Mouse (Mus musculus) kidney, embryonic 15.5 days (tissue): ENCODE measurements around the gene Galnt11. TPM values are rescaled to one million over a fixed set of nuclear protein-coding genes. Genes with fewer than 3 reads are reported as not detected.
"Not testable (repeated sequence)": the region's sequence is repeated elsewhere in the genome, so short reads cannot be mapped to it uniquely, and the experiment has no call there.

Experiments used
- ATAC-seq: fragments of 200-750 bp; cut with Nextera tagmentation; replicated peaks from 2 replicates; pipeline ENCODE4 v1.8.0; 2017; ENCODE audit warnings: moderate TSS enrichment; ENCODE audit not compliant: low FRiP score
- H3K27ac ChIP-seq: fragments of 300-500 bp; sonication (generic); 2 replicates; pipeline ENCODE4 v1.5.1; 2015; ENCODE audit warnings: mild to moderate bottlenecking, inconsistent platforms
- H3K27me3 ChIP-seq: fragments of 300-500 bp; sonication (generic); 2 replicates; pipeline ENCODE4 v1.6.1; 2015; ENCODE audit warnings: inconsistent platforms
- H3K36me3 ChIP-seq: fragments of 300-500 bp; sonication (generic); 2 replicates; pipeline ENCODE4 v1.6.1; 2015; ENCODE audit warnings: inconsistent platforms
- H3K4me1 ChIP-seq: fragments of 300-500 bp; sonication (generic); 2 replicates; pipeline ENCODE4 v1.6.1; 2015; ENCODE audit warnings: inconsistent platforms
- H3K4me2 ChIP-seq: fragments of 300-500 bp; sonication (generic); 2 replicates; pipeline ENCODE4 v1.6.1; 2015; ENCODE audit warnings: moderate library complexity, mild to moderate bottlenecking, inconsistent platforms
- H3K4me3 ChIP-seq: fragments of 300-500 bp; sonication (generic); replicated peaks from 2 replicates; pipeline ENCODE4 v1.5.1; 2015; ENCODE audit warnings: mild to moderate bottlenecking, inconsistent platforms
- H3K9ac ChIP-seq: fragments of 300-500 bp; sonication (generic); 2 replicates; pipeline ENCODE4 v1.6.1; 2015; ENCODE audit warnings: mild to moderate bottlenecking, inconsistent platforms
- H3K9me3 ChIP-seq: fragments of 300-500 bp; sonication (generic); replicated peaks from 2 replicates; pipeline ENCODE4 v1.6.1; 2016; ENCODE audit warnings: inconsistent platforms
- WGBS: fragments of 180-500 bp; shearing (Covaris S2); methylation state at CpG from one replicate; pipeline ENCODE4 v1.1.7; 2015; ENCODE audit warnings: mixed read lengths; 5-methylcytosine and 5-hydroxymethylcytosine counted together
- polyA plus RNA-seq: library from polyadenylated mRNA; unstranded; fragments of >200 nt; fragmentation: Nextera tagmentation; extraction: Ambion mirVana; gene quantifications from 2 replicates; pipeline ENCODE4 v1.2.1, GENCODE M21; 2015

The Galnt11 gene
- polyA plus RNA-seq, 1 experiment from 2014 or later, result 69.8 TPM

GRCm38 (mm10) chr5:25213216-25213615 lies 8.5 kb upstream of the Galnt11 start:
- H3K27me3 ChIP-seq, H3K27ac ChIP-seq, H3K4me2 ChIP-seq, H3K4me3 ChIP-seq, H3K4me1 ChIP-seq, H3K36me3 ChIP-seq, H3K9ac ChIP-seq, H3K9me3 ChIP-seq, ATAC-seq: not testable (repeated sequence)

- Histone ChIP-seq H3K9ac (no peak overlapping the region), H3K4me3 (no peak overlapping the region), H3K27me3 (no peaks in the 10 kb centered on the region), H3K4me2 (no peak overlapping the region), H3K27ac (no peak overlapping the region), H3K4me1 (no peaks in the 10 kb centered on the region), H3K9me3 (no peaks in the 10 kb centered on the region), H3K36me3 (no peaks in the 10 kb centered on the region)
- no peak for ATAC-seq
- WGBS, result 84% methylated on average over 6 of the region's 6 CpGs
Measured at GRCm38 (mm10) chr5:25215006-25215405, 6.7 kb upstream of the Galnt11 start.

GRCm38 (mm10) chr5:25222752-25223702 lies 1.3 kb downstream of the Galnt11 start, which contains the start of gene E130116L18Rik:
E130116L18Rik (minus strand) TSS chr5:25223153.
- peak within 1 kb of the TSS; percentile 83 for H3K9ac ChIP-seq
- no peaks in the 10 kb centered on the region for H3K27me3 ChIP-seq
- peak within 1 kb of the TSS; percentile 75 for H3K4me3 ChIP-seq
- WGBS, result 2% methylated on average over 72 of the region's 72 CpGs
- H3K9me3 ChIP-seq, result no peaks in the 10 kb centered on the region
- H3K27ac ChIP-seq, result peak within 1 kb of the TSS; percentile 95
- peak within 1 kb of the TSS; percentile 69 for H3K4me2 ChIP-seq
- H3K4me1 ChIP-seq, result peaks cover 8% of the 10 kb centered on the region
- peak; percentile 97 for ATAC-seq
- H3K36me3 ChIP-seq, result no peaks in the 10 kb centered on the region

GRCm38 (mm10) chr5:25224377-25224776 lies 2.7 kb downstream of the Galnt11 start:
- H3K4me3 ChIP-seq, H3K9ac ChIP-seq, H3K9me3 ChIP-seq, H3K4me1 ChIP-seq, ATAC-seq, H3K27ac ChIP-seq, H3K36me3 ChIP-seq, H3K27me3 ChIP-seq: not testable (repeated sequence)
- WGBS, result 89% methylated on average over 1 of the region's 1 CpGs
- H3K4me2 ChIP-seq, result peak overlapping the region; percentile 69; the same call in 1 of the 2 replicates

- ATAC-seq, result no peak
- WGBS, result 84% methylated on average over 6 of the region's 6 CpGs
Measured at GRCm38 (mm10) chr5:25243101-25243500, 21.4 kb downstream of the Galnt11 start.

GRCm38 (mm10) chr5:25245806-25246472 lies 24.2 kb downstream of the Galnt11 start:
- Histone ChIP-seq H3K27ac (peak overlapping the region; percentile 52), H3K4me3 (no peak overlapping the region), H3K27me3 (no peaks in the 10 kb centered on the region), H3K9ac (no peak overlapping the region), H3K4me1 (0 out of 2 replicates have a peak, but pooled peaks cover 7% of the 10 kb centered on the region), H3K36me3 (peaks cover 21% of the 10 kb centered on the region), H3K4me2 (no peak overlapping the region), H3K9me3 (no peaks in the 10 kb centered on the region)
- WGBS, result 69% methylated on average over 10 of the region's 10 CpGs
- no peak for ATAC-seq

More at GRCm38 (mm10) chr5:25243101-25243500, 21.4 kb downstream of the Galnt11 start:
- Histone ChIP-seq H3K27me3 (no peaks in the 10 kb centered on the region), H3K4me3 (no peak overlapping the region), H3K9me3 (no peaks in the 10 kb centered on the region), H3K4me2 (no peak overlapping the region), H3K4me1 (0 out of 2 replicates have a peak, but pooled peaks cover 7% of the 10 kb centered on the region), H3K36me3 (peaks cover 9% of the 10 kb centered on the region), H3K9ac (no peak overlapping the region), H3K27ac (no peak overlapping the region)

GRCm38 (mm10) chr5:25246473-25246865 lies 24.8 kb downstream of the Galnt11 start:
- Histone ChIP-seq H3K9me3 (no peaks in the 10 kb centered on the region), H3K27ac (peak overlapping the region; percentile 77), H3K4me1 (0 out of 2 replicates have a peak, but pooled peaks cover 7% of the 10 kb centered on the region), H3K4me2 (no peak overlapping the region), H3K4me3 (no peak overlapping the region), H3K36me3 (peaks cover 26% of the 10 kb centered on the region), H3K9ac (no peak overlapping the region), H3K27me3 (no peaks in the 10 kb centered on the region)
- WGBS, result 57% methylated on average over 1 of the region's 1 CpGs
- ATAC-seq, result no peak

- Histone ChIP-seq H3K27me3 (no peaks in the 10 kb centered on the region), H3K9me3 (no peaks in the 10 kb centered on the region), H3K4me1 (peaks cover 12% of the 10 kb centered on the region), H3K27ac (peak overlapping the region; percentile 77), H3K4me2 (no peak overlapping the region), H3K36me3 (peaks cover 32% of the 10 kb centered on the region), H3K4me3 (no peak overlapping the region), H3K9ac (no peak overlapping the region)
- ATAC-seq, result peak; percentile 46; the same call in 1 of the 2 replicates
- WGBS, result 70% methylated on average over 3 of the region's 3 CpGs
Measured at GRCm38 (mm10) chr5:25247036-25247435, 25.3 kb downstream of the Galnt11 start.

- no peak overlapping the region for H3K4me3 ChIP-seq
- 47% methylated on average over 2 of the region's 2 CpGs for WGBS
- H3K9me3 ChIP-seq, result no peaks in the 10 kb centered on the region
- peaks cover 11% of the 10 kb centered on the region for H3K4me1 ChIP-seq
- H3K27me3 ChIP-seq, result no peaks in the 10 kb centered on the region
- ATAC-seq, result peak; percentile 74; the same call in 1 of the 2 replicates
- peaks cover 74% of the 10 kb centered on the region for H3K36me3 ChIP-seq
- no peak overlapping the region for H3K9ac ChIP-seq
- peak overlapping the region; percentile 91 for H3K27ac ChIP-seq
- no peak overlapping the region for H3K4me2 ChIP-seq
Measured at GRCm38 (mm10) chr5:25252423-25252822, 30.7 kb downstream of the Galnt11 start.

- Histone ChIP-seq H3K4me2 (no peak overlapping the region), H3K36me3 (peaks cover 80% of the 10 kb centered on the region), H3K27me3 (no peaks in the 10 kb centered on the region), H3K4me1 (peaks cover 9% of the 10 kb centered on the region), H3K27ac (peak overlapping the region; percentile 91), H3K4me3 (no peak overlapping the region), H3K9me3 (no peaks in the 10 kb centered on the region), H3K9ac (no peak overlapping the region)
- peak; percentile 55; the same call in 1 of the 2 replicates for ATAC-seq
- WGBS, result 65% methylated on average over 8 of the region's 8 CpGs
Measured at GRCm38 (mm10) chr5:25252825-25253544, 31.3 kb downstream of the Galnt11 start.

GRCm38 (mm10) chr5:25254491-25254890 lies 32.8 kb downstream of the Galnt11 start:
- 92% methylated on average over 4 of the region's 4 CpGs for WGBS

More at GRCm38 (mm10) chr5:25254491-25254890, 32.8 kb downstream of the Galnt11 start:
- no peak overlapping the region for H3K9ac ChIP-seq
- H3K36me3 ChIP-seq, result peaks cover 90% of the 10 kb centered on the region
- H3K27ac ChIP-seq, result peak overlapping the region; percentile 91
- H3K4me2 ChIP-seq, result no peak overlapping the region
- H3K4me3 ChIP-seq, result no peak overlapping the region
- H3K9me3 ChIP-seq, result no peaks in the 10 kb centered on the region
- H3K27me3 ChIP-seq, result no peaks in the 10 kb centered on the region
- peaks cover 9% of the 10 kb centered on the region for H3K4me1 ChIP-seq
- ATAC-seq, result no peak
